Mouse (Mus musculus): ENCODE results near the gene Armc6. TPM values are rescaled to one million over a fixed set of nuclear protein-coding genes. Genes with fewer than 3 reads are reported as not detected.
A peak's percentile ranks its signal among the peaks of the same experiment; 100 is the strongest.
"Not testable (repeated sequence)": the region's sequence is repeated elsewhere in the genome, so short reads cannot be mapped to it uniquely, and the experiment has no call there.

The Armc6 gene
- polyA plus RNA-seq, 1 experiment = 22.2 TPM

GRCm38 (mm10) chr8:70217441-70217840, 16.8 kb downstream of the Armc6 start:
- peaks cover 3% of the 10 kb centered on the region for H3K27me3 ChIP-seq (replicated peaks)
- H3K36me3 ChIP-seq (replicated peaks; ENCODE audit: low read length) = peaks cover 33% of the 10 kb centered on the region
- H3K4me3 ChIP-seq (replicated peaks) = no peak overlapping the region
- peaks cover 69% of the 10 kb centered on the region for H3K4me1 ChIP-seq
- no peaks in the 10 kb centered on the region for H3K9me3 ChIP-seq
- no peak for TF ChIP-seq GATA1 (IDR thresholded peaks at IDR 0.05; ENCODE audit: borderline replicate concordance, low read length)
- no peak for TF ChIP-seq FLI1 (IDR thresholded peaks at IDR 0.05; ENCODE audit: low read length)

GRCm38 (mm10) chr8:70216566-70216965, 17.7 kb downstream of the Armc6 start:
- H3K4me1 ChIP-seq = peaks cover 72% of the 10 kb centered on the region
- no peak overlapping the region for H3K4me3 ChIP-seq (replicated peaks)
- no peaks in the 10 kb centered on the region for H3K9me3 ChIP-seq
- no peak for TF ChIP-seq GATA1 (IDR thresholded peaks at IDR 0.05; ENCODE audit: borderline replicate concordance, low read length)
- no peak for TF ChIP-seq FLI1 (IDR thresholded peaks at IDR 0.05; ENCODE audit: low read length)
- H3K36me3 ChIP-seq (replicated peaks; ENCODE audit: low read length) = peaks cover 25% of the 10 kb centered on the region
- H3K27me3 ChIP-seq (replicated peaks) = peaks cover 3% of the 10 kb centered on the region

DNA sequence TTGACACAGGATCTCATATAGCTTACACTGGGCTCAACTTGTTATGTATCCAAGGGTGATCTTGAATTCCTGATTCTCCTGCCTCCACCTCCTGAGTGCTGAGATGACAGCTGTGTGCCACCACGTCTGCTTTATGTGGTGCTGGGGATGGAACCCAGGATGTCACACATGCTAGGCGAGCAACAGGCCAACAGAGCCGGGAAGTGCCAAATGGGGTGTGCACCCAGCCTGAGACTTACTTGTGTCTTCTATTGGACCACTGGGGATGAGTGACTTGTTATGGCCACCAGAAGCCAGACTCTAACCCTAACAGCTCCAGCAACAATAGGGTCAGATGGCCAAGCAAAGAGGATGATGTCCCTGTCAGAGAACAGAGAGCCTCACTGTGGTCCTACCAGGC, 18.1 kb downstream of the Armc6 start:
- H3K27me3 ChIP-seq (replicated peaks); H3K4me3 ChIP-seq (replicated peaks); H3K9me3 ChIP-seq: not testable (repeated sequence)
- H3K4me1 ChIP-seq = peaks cover 76% of the 10 kb centered on the region
- peaks cover 20% of the 10 kb centered on the region for H3K36me3 ChIP-seq (replicated peaks; ENCODE audit: low read length)

GRCm38 (mm10) chr8:70215092-70215491, 19.2 kb downstream of the Armc6 start:
- Histone ChIP-seq H3K36me3 (replicated peaks; ENCODE audit: low read length) (peaks cover 10% of the 10 kb centered on the region), H3K9me3 (no peaks in the 10 kb centered on the region), H3K4me1 (peaks cover 81% of the 10 kb centered on the region), H3K27me3 (replicated peaks) (peaks cover 3% of the 10 kb centered on the region), H3K4me3 (replicated peaks) (no peak overlapping the region)
- TF ChIP-seq GATA1 (IDR thresholded peaks at IDR 0.05; ENCODE audit: borderline replicate concordance, low read length) (no peak), FLI1 (IDR thresholded peaks at IDR 0.05; ENCODE audit: low read length) (no peak)

GRCm38 (mm10) chr8:70214411-70214810, 19.9 kb downstream of the Armc6 start:
- H3K36me3 ChIP-seq (replicated peaks; ENCODE audit: low read length) = peaks cover 3% of the 10 kb centered on the region
- no peak for TF ChIP-seq FLI1 (IDR thresholded peaks at IDR 0.05; ENCODE audit: low read length)
- no peak for TF ChIP-seq GATA1 (IDR thresholded peaks at IDR 0.05; ENCODE audit: borderline replicate concordance, low read length)
- no peak overlapping the region for H3K4me3 ChIP-seq (replicated peaks)

DNA sequence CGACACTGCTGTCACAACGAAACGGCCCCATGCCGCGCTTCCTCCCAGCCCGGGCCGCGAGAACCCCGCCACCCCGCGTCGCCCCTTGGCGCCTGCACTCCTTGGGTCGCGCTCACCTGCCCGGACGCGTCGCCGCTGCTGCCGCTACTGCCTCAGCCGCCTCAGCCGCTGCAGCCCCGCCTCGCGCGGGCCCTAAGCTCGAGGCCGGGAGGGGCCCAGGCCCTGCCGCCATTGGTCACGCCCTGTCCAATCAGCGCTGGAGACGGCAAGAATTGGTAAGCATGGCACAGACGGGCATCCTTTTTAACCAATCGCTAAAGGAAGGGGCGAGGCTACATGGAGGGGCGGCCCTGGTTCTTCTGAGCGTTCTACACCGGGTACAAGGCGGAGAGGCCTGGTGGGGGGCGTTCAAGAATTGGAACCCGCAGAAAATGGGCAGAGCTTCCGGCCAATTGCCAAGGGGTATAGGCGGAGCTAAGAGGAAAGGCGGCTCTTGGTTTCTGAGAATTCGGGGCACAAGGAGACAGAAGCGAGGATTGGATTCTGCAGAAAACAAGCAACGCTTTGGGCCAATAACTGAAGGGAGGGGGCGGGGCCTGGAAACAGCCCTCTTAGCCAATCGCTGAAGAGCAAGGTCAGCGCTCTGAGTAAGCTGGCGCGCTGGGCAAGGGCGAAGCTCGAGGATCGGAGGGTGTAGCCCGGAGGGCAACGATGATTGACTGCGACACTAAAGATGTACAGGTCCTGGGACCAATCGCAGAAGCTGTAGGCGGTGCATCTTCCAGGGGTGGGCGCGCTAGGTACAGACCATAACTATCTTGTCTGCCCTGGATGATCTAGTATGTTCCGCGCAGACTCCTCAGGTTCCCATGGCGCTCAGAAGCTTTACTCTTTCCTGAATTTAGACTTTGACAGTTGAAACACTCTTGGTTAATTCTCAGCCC, 21.9 kb downstream of the Armc6 start, which contains the start of gene Slc25a42:
Gene Slc25a42 (minus strand): TSS at position 194 of the 944 bp plus-strand sequence.
- no peak for TF ChIP-seq GATA1 (IDR thresholded peaks at IDR 0.05; ENCODE audit: borderline replicate concordance, low read length)
- no peak for TF ChIP-seq FLI1 (IDR thresholded peaks at IDR 0.05; ENCODE audit: low read length)
- H3K4me3 ChIP-seq (replicated peaks) = peak within 1 kb of the TSS; percentile 96
- no peaks in the 10 kb centered on the region for H3K9me3 ChIP-seq
- no peaks in the 10 kb centered on the region for H3K27me3 ChIP-seq (replicated peaks)
- H3K4me1 ChIP-seq = peaks cover 91% of the 10 kb centered on the region
- H3K36me3 ChIP-seq (replicated peaks; ENCODE audit: low read length) = peaks cover 5% of the 10 kb centered on the region

More at GRCm38 (mm10) chr8:70214411-70214810, 19.9 kb downstream of the Armc6 start:
- peaks cover 87% of the 10 kb centered on the region for H3K4me1 ChIP-seq
- H3K27me3 ChIP-seq (replicated peaks) = peaks cover 3% of the 10 kb centered on the region
- no peaks in the 10 kb centered on the region for H3K9me3 ChIP-seq

DNA sequence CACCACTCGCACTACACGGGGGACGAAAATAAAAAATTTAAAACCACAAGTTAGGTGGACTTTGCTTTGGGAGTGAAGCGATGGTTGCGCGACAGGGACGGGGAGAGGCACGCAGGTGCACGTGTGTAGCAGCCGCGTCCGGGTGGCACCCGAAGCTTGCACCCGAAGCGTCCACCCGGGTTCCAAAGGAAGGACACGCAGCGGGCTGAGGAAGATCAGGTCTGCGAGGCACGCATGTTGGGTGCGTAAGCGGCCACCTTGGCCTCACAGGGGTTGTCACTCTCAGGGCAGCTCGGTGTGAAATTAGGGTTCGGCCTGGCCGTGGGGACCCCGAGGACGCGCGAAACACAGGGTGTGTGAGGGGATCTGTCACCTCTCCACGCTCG, 22.5 kb downstream of the Armc6 start:
- Histone ChIP-seq H3K36me3 (replicated peaks; ENCODE audit: low read length) (peaks cover 6% of the 10 kb centered on the region), H3K9me3 (no peaks in the 10 kb centered on the region), H3K27me3 (replicated peaks) (no peaks in the 10 kb centered on the region), H3K4me1 (peaks cover 91% of the 10 kb centered on the region), H3K4me3 (replicated peaks) (peak overlapping the region; percentile 96)
- no peak for TF ChIP-seq GATA1 (IDR thresholded peaks at IDR 0.05; ENCODE audit: borderline replicate concordance, low read length)
- TF ChIP-seq FLI1 (IDR thresholded peaks at IDR 0.05; ENCODE audit: low read length) = no peak

DNA sequence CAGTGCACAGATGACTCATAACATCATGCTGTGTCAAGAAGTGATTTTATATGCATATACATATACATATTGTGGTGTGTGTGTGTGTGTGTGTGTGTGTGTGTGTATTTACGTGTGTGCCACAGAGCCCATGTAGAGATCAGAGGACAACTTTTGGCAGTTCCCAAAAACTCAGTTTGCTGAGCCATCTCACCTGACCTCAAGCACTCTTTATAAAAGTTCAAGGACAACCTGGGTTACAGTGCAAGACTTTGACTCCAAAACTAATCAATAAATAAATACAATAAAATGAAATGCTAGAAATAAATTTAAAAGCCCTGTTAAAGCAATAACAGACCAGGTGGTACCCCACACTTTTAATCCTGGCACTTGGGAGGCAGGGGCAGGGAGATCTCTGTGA, 23.0 kb downstream of the Armc6 start:
- peak overlapping the region; percentile 96 for H3K4me3 ChIP-seq (replicated peaks)
- no peaks in the 10 kb centered on the region for H3K9me3 ChIP-seq
- peaks cover 6% of the 10 kb centered on the region for H3K36me3 ChIP-seq (replicated peaks; ENCODE audit: low read length)
- no peaks in the 10 kb centered on the region for H3K27me3 ChIP-seq (replicated peaks)
- H3K4me1 ChIP-seq = peaks cover 90% of the 10 kb centered on the region
- TF ChIP-seq FLI1 (IDR thresholded peaks at IDR 0.05; ENCODE audit: low read length) (no peak), GATA1 (IDR thresholded peaks at IDR 0.05; ENCODE audit: borderline replicate concordance, low read length) (no peak)

- Histone ChIP-seq H3K27me3 (replicated peaks) (no peaks in the 10 kb centered on the region), H3K36me3 (replicated peaks; ENCODE audit: low read length) (peaks cover 6% of the 10 kb centered on the region), H3K4me1 (peaks cover 83% of the 10 kb centered on the region), H3K9me3 (no peaks in the 10 kb centered on the region), H3K4me3 (replicated peaks) (peak overlapping the region; percentile 60)
- TF ChIP-seq GATA1 (IDR thresholded peaks at IDR 0.05; ENCODE audit: borderline replicate concordance, low read length) = no peak
- no peak for TF ChIP-seq FLI1 (IDR thresholded peaks at IDR 0.05; ENCODE audit: low read length)
These were observed 23.7 kb downstream of the Armc6 start for GRCm38 (mm10) chr8:70210538-70210937.

GRCm38 (mm10) chr8:70208130-70208529, 26.1 kb downstream of the Armc6 start:
- Histone ChIP-seq H3K4me1 (peaks cover 78% of the 10 kb centered on the region), H3K27me3 (replicated peaks) (no peaks in the 10 kb centered on the region), H3K36me3 (replicated peaks; ENCODE audit: low read length) (peaks cover 12% of the 10 kb centered on the region), H3K4me3 (replicated peaks) (no peak overlapping the region), H3K9me3 (no peaks in the 10 kb centered on the region)
- TF ChIP-seq FLI1 (IDR thresholded peaks at IDR 0.05; ENCODE audit: low read length) (no peak), GATA1 (IDR thresholded peaks at IDR 0.05; ENCODE audit: borderline replicate concordance, low read length) (no peak)
